In genomic region chr8:47370421-47371080, GRCm38 (mm10) we compare ENCODE assay signal across 7 mouse cellular contexts.
DNase-seq lines count a peak whose midpoint lies in the region; ATAC-seq and TF ChIP-seq lines count a peak whose summit lies in the region.

No protein-coding gene starts in this region.

- peak; percentile 82 to 93 for DNase-seq in adrenal gland, adult (ENCODE audit: inconsistent age in 2 of 2, low spot score in 1 of 2)
- peak; percentile 76 to 84 for DNase-seq in cerebellum, postnatal 4 days (ENCODE audit: low spot score in 2 of 2)
- DNase-seq in gastrocnemius, postnatal 10 days = peak; percentile 86
- DNase-seq in kidney, adult 11 months = peak; percentile 80
- peak; percentile 90 for DNase-seq in left cerebral cortex, postnatal 4 days
- DNase-seq in midbrain, postnatal 0 days (ENCODE audit: low spot score) = peak; percentile 87
- DNase-seq in spleen, postnatal 36 days (ENCODE audit: low spot score in 2 of 2) = peak; percentile 65 to 69

- peak; percentile 98 for TF ChIP-seq CTCF in midbrain, postnatal 0 days (IDR thresholded peaks at IDR 0.05)

- 26% methylated on average over 15 of the region's 15 CpGs for WGBS in midbrain, postnatal 0 days

- no peak overlapping the region for H3K4me3 ChIP-seq in midbrain, postnatal 0 days (ENCODE audit: low read depth, low read length)

- no peaks in the 10 kb centered on the region for H3K27me3 ChIP-seq in midbrain, postnatal 0 days (ENCODE audit: insufficient read depth, low read length)

- H3K27ac ChIP-seq in midbrain, postnatal 0 days (ENCODE audit: low read depth, low read length) = no peak overlapping the region

- H3K36me3 ChIP-seq in midbrain, postnatal 0 days (ENCODE audit: insufficient read depth, low read length) = no peaks in the 10 kb centered on the region

- H3K9me3 ChIP-seq in midbrain, postnatal 0 days (ENCODE audit: low read length) = no peaks in the 10 kb centered on the region

- no peak overlapping the region for H3K4me2 ChIP-seq in midbrain, postnatal 0 days (ENCODE audit: low read depth, low read length, poor library complexity, severe bottlenecking)

- H3K4me1 ChIP-seq in midbrain, postnatal 0 days (ENCODE audit: insufficient read depth, low read length) = no peaks in the 10 kb centered on the region

- ATAC-seq in midbrain, postnatal 0 days (ENCODE audit: low FRiP score) = peak; percentile 58; the same call in 1 of the 2 replicates

- intact Hi-C loops in left cerebral cortex, postnatal 4 days (cut with DNase I) = loop anchor here (5.0 kb wide), 1 partner anchor 698 kb away; no protein-coding TSS in a partner anchor

- no peak overlapping the region for H3K9ac ChIP-seq in midbrain, postnatal 0 days (replicated peaks; ENCODE audit: low read length, poor library complexity, severe bottlenecking)
